Mouse (Mus musculus) liver, adult 2 months (tissue): ENCODE measurements at regions not wholly inside any gene's neighbourhood (a gene's known extent, or its start where the extent isn't known, plus 50 kb on each side); places are given as distances from the start of the nearest gene placed in this dataset.
A peak's percentile ranks its signal among the peaks of the same experiment; 100 is the strongest.

Experiments
- DNase-seq: peaks from one replicate; pipeline ENCODE4 v3.0.0-alpha.2; 2011; ENCODE audit warnings: low read depth, low spot score; ENCODE audit errors: extremely low read depth
- H3K27ac ChIP-seq: fragments of 200-500 bp; replicated peaks from 2 replicates; pipeline ENCODE4 v1.5.1; 2012; ENCODE audit warnings: low read depth, mild to moderate bottlenecking, control low read depth, inconsistent platforms, low read length; ENCODE audit not compliant: insufficient read depth
- H3K27me3 ChIP-seq: fragments of 200-500 bp; 2 replicates; pipeline ENCODE4 v1.6.1; 2012; ENCODE audit warnings: mild to moderate bottlenecking, moderate library complexity, low read length, inconsistent platforms; ENCODE audit not compliant: control insufficient read depth, insufficient read depth
- H3K36me3 ChIP-seq: fragments of 200-500 bp; 2 replicates; pipeline ENCODE4 v1.6.1; 2012; ENCODE audit warnings: low read length, inconsistent platforms; ENCODE audit not compliant: control insufficient read depth, insufficient read depth
- H3K4me1 ChIP-seq: fragments of 200-500 bp; 2 replicates; pipeline ENCODE4 v1.6.1; 2011; ENCODE audit warnings: low read length; ENCODE audit not compliant: control insufficient read depth, insufficient read depth
- H3K4me3 ChIP-seq: fragments of 200-500 bp; 2 replicates; pipeline ENCODE4 v1.5.1; 2011; ENCODE audit warnings: low read depth, mild to moderate bottlenecking, control low read depth, low read length, moderate library complexity; ENCODE audit not compliant: insufficient read depth
- H3K79me2 ChIP-seq: fragments of 200-500 bp; 2 replicates; pipeline ENCODE4 v1.6.1; 2012; ENCODE audit warnings: inconsistent platforms, mild to moderate bottlenecking, low read length, moderate library complexity; ENCODE audit not compliant: control insufficient read depth, insufficient read depth
- H3K9ac ChIP-seq: fragments of 200-500 bp; 2 replicates; pipeline ENCODE4 v1.6.1; 2012; ENCODE audit warnings: low read depth, mild to moderate bottlenecking, control low read depth, inconsistent platforms, low read length
- CTCF ChIP-seq: fragments of 200-500 bp; IDR thresholded peaks from 2 replicates; pipeline ENCODE4 v1.5.1; 2011; ENCODE audit warnings: low read depth, low read length, control low read depth
- POLR2A ChIP-seq: fragments of 200-500 bp; IDR thresholded peaks from 2 replicates; pipeline ENCODE4 v1.6.1; 2011; ENCODE audit warnings: low read length, control low read depth; ENCODE audit not compliant: insufficient read depth; ENCODE audit errors: extremely low read depth
- whole genome bisulfite sequencing: fragments of 180-500 bp; shearing (Covaris S2); methylation state at CpG from one replicate; pipeline ENCODE4 v1.1.7; 2018; 5-methylcytosine and 5-hydroxymethylcytosine counted together

DNA sequence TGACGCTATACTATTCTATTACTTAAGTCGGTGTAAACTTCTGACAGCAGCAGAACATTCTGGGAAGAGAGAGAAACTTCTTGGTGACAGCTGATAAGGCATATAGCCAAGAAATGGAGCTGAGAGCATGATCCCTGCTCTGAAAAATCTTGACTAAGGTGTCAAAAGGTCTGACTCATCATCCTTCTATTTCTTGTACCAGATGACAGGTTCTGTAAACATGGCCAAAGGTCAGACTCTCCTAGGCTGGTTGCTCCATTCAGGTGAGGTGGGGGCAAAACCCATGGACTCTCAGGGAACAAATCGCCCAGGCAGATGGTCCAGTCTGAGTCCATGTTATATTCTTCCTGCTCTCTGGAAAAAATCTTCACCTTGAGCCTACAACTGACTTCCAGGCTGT, 283.5 kb downstream of the Lmo7 start:
- Histone ChIP-seq H3K27ac (no peak overlapping the region), H3K36me3 (no peaks in the 10 kb centered on the region), H3K4me1 (peaks cover 5% of the 10 kb centered on the region; the same call in 1 of the 2 replicates), H3K27me3 (no peaks in the 10 kb centered on the region), H3K79me2 (no peaks in the 10 kb centered on the region), H3K4me3 (no peak overlapping the region), H3K9ac (no peak overlapping the region)
- TF ChIP-seq POLR2A (no peak), CTCF (no peak)
- peak; percentile 59 for DNase-seq
- WGBS, result 50% methylated on average over 3 of the region's 3 CpGs

DNA sequence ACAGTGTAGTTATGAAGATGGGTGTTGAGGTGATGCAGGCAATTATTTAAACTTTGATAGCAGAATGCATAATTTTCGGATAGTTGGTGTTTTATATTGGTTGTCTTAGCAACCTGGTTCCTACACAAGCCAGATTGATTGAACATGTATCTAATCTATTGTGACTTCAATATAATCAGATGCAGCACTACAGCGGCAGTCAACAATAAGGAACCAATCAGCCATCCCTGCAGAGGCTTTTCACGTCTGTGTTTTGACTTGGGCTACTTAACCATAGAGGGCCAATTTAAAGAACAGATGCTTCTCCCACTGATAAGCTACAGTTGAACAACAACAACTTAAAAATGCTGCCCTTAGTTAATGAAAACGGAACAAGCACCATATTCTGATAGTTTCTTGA, 267.8 kb downstream of the Lmo7 start:
- no peaks in the 10 kb centered on the region for H3K27me3 ChIP-seq
- WGBS, result 62% methylated on average over 4 of the region's 4 CpGs
- H3K36me3 ChIP-seq, result no peaks in the 10 kb centered on the region
- H3K9ac ChIP-seq, result no peak overlapping the region
- no peak overlapping the region for H3K27ac ChIP-seq
- H3K79me2 ChIP-seq, result no peaks in the 10 kb centered on the region
- no peak overlapping the region for H3K4me3 ChIP-seq
- DNase-seq, result no peak
- TF ChIP-seq POLR2A, result no peak
- TF ChIP-seq CTCF, result no peak
- no peaks in the 10 kb centered on the region for H3K4me1 ChIP-seq

DNA sequence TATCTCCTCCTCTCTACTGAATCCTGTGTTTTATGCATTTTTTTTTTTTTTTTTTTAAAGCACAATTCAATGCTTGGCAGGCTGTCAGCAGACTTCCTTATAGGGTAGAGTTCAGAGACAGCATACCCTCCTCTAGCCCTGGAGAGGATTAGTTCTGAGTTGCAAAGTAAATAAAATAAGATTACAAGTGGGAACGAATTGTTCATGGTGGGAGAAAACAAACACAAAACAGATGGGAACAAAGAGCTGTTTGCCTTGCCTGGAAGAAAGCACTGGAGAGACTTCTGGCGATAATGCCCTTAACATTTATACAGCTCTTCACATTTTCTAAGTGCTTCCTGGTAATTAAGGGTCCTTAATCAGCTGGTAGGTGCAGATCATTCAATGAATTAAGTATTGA, 254.6 kb downstream of the Lmo7 start:
- TF ChIP-seq CTCF (no peak), POLR2A (no peak)
- Histone ChIP-seq H3K79me2 (no peaks in the 10 kb centered on the region), H3K4me1 (no peaks in the 10 kb centered on the region), H3K4me3 (no peak overlapping the region), H3K27me3 (no peaks in the 10 kb centered on the region), H3K36me3 (no peaks in the 10 kb centered on the region), H3K27ac (no peak overlapping the region), H3K9ac (no peak overlapping the region)
- no peak for DNase-seq
- 8% methylated on average over 2 of the region's 2 CpGs for WGBS
